Mouse (Mus musculus) hindbrain, embryonic 16.5 days (tissue): Measurements from ENCODE around the gene Tead4. TPM values are rescaled to one million over a fixed set of nuclear protein-coding genes. Genes with fewer than 3 reads are reported as not detected.
A peak's percentile ranks its signal among the peaks of the same experiment; 100 is the strongest.
"Not testable (repeated sequence)": the region's sequence is repeated elsewhere in the genome, so short reads cannot be mapped to it uniquely, and the experiment has no call there.

Experiments used
- ATAC-seq: fragments of 200-750 bp; cut with Nextera tagmentation; 2 replicates; pipeline ENCODE4 v1.8.0; 2017; ENCODE audit warnings: moderate TSS enrichment, moderate library complexity
- H3K27ac ChIP-seq: fragments of 300-500 bp; sonication (generic); 2 replicates; pipeline ENCODE4 v1.5.1; 2014; ENCODE audit warnings: low read depth, mild to moderate bottlenecking, control low read depth, low read length, moderate library complexity
- H3K27me3 ChIP-seq: fragments of 300-500 bp; sonication (generic); replicated peaks from 2 replicates; pipeline ENCODE4 v1.6.1; 2014; ENCODE audit warnings: low read length; ENCODE audit not compliant: control insufficient read depth, insufficient read depth
- H3K36me3 ChIP-seq: fragments of 300-500 bp; sonication (generic); 2 replicates; pipeline ENCODE4 v1.6.1; 2014; ENCODE audit warnings: mild to moderate bottlenecking, low read length, moderate library complexity, mixed read lengths; ENCODE audit not compliant: control insufficient read depth, insufficient read depth
- H3K4me1 ChIP-seq: fragments of 300-500 bp; sonication (generic); 2 replicates; pipeline ENCODE4 v1.6.1; 2014; ENCODE audit warnings: low read depth, low read length; ENCODE audit not compliant: control insufficient read depth, insufficient read depth
- H3K4me2 ChIP-seq: fragments of 300-500 bp; sonication (generic); 2 replicates; pipeline ENCODE4 v1.6.1; 2014; ENCODE audit warnings: mild to moderate bottlenecking, low read length, control low read depth, moderate library complexity
- H3K4me3 ChIP-seq: fragments of 300-500 bp; sonication (generic); 2 replicates; pipeline ENCODE4 v1.5.1; 2014; ENCODE audit warnings: mild to moderate bottlenecking, low read length, control low read depth, moderate library complexity
- H3K9ac ChIP-seq: fragments of 300-500 bp; sonication (generic); 2 replicates; pipeline ENCODE4 v1.6.1; 2014; ENCODE audit warnings: low read depth, mild to moderate bottlenecking, control low read depth, low read length, moderate library complexity
- H3K9me3 ChIP-seq: fragments of 300-500 bp; sonication (generic); 2 replicates; pipeline ENCODE4 v1.6.1; 2014; ENCODE audit warnings: mild to moderate bottlenecking, low read length, moderate library complexity; ENCODE audit not compliant: control insufficient read depth
- WGBS: fragments of 180-500 bp; shearing (Covaris S2); extraction: QIAGEN DNeasy Blood & Tissue Kit; methylation state at CpG from one replicate; pipeline ENCODE4 v1.1.7; 2014; 5-methylcytosine and 5-hydroxymethylcytosine counted together
- polyA plus RNA-seq: library from polyadenylated mRNA; unstranded; fragments of >200 nt; fragmentation: Nextera tagmentation; extraction: Ambion mirVana; gene quantifications from 2 replicates; pipeline ENCODE4 v1.2.1, GENCODE M21; 2015

Gene Tead4
- polyA plus RNA-seq, 1 experiment from 2014 or later = 0.81 TPM

GRCm38 (mm10) chr6:128318317-128318716 lies 17.7 kb upstream of the Tead4 start:
- no peak overlapping the region for H3K4me3 ChIP-seq
- no peak overlapping the region for H3K9ac ChIP-seq
- H3K4me2 ChIP-seq = no peak overlapping the region
- peak; percentile 67; the same call in 1 of the 2 replicates for ATAC-seq
- H3K27me3 ChIP-seq = no peaks in the 10 kb centered on the region
- WGBS = 7% methylated on average over 4 of the region's 4 CpGs
- peaks cover 15% of the 10 kb centered on the region for H3K36me3 ChIP-seq
- no peaks in the 10 kb centered on the region for H3K9me3 ChIP-seq
- no peaks in the 10 kb centered on the region for H3K4me1 ChIP-seq
- no peak overlapping the region for H3K27ac ChIP-seq

- H3K9ac ChIP-seq = no peak overlapping the region
- H3K4me3 ChIP-seq = no peak overlapping the region
- H3K27me3 ChIP-seq = no peaks in the 10 kb centered on the region
- no peak overlapping the region for H3K27ac ChIP-seq
- H3K36me3 ChIP-seq = no peaks in the 10 kb centered on the region
- H3K9me3 ChIP-seq = no peaks in the 10 kb centered on the region
- ATAC-seq = no peak
- H3K4me1 ChIP-seq = no peaks in the 10 kb centered on the region
- 78% methylated on average over 8 of the region's 8 CpGs for WGBS
- H3K4me2 ChIP-seq = no peak overlapping the region
Measured at GRCm38 (mm10) chr6:128315597-128315996, 15.0 kb upstream of the Tead4 start.

GRCm38 (mm10) chr6:128314796-128315195 lies 14.2 kb upstream of the Tead4 start:
- WGBS = 93% methylated on average over 6 of the region's 6 CpGs

DNA sequence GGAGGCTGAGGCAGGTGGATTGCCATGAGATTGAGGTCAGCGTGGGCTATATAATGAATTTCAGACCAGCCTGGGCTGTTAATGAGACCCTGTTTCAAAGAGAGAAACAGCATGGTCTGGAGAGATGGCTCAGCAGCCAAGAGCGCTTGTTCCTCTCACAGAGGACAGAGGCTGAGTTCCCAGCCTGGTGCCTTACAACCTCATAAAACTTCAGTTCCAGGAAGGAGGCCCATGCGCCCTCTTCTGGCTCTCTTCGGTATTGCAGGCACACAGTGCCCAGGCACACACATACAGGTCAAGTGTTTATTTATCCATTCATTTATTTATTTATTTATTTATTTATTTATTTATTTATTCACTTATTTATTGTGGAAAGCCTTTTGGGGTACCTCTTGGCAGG lies 7.7 kb upstream of the Tead4 start:
- Histone ChIP-seq H3K9ac (no peak overlapping the region), H3K4me3 (no peak overlapping the region), H3K27me3 (no peaks in the 10 kb centered on the region), H3K27ac (no peak overlapping the region), H3K9me3 (no peaks in the 10 kb centered on the region), H3K4me1 (no peaks in the 10 kb centered on the region), H3K4me2 (no peak overlapping the region), H3K36me3 (no peaks in the 10 kb centered on the region)
- ATAC-seq = peak; percentile 37; the same call in 1 of the 2 replicates
- 26% methylated on average over 4 of the region's 4 CpGs for WGBS

More at GRCm38 (mm10) chr6:128314796-128315195, 14.2 kb upstream of the Tead4 start:
- H3K27ac ChIP-seq = no peak overlapping the region
- H3K4me2 ChIP-seq = no peak overlapping the region
- no peak overlapping the region for H3K4me3 ChIP-seq
- H3K36me3 ChIP-seq = no peaks in the 10 kb centered on the region
- no peak for ATAC-seq
- H3K27me3 ChIP-seq = no peaks in the 10 kb centered on the region
- H3K9ac ChIP-seq = no peak overlapping the region
- no peaks in the 10 kb centered on the region for H3K4me1 ChIP-seq
- H3K9me3 ChIP-seq = no peaks in the 10 kb centered on the region

DNA sequence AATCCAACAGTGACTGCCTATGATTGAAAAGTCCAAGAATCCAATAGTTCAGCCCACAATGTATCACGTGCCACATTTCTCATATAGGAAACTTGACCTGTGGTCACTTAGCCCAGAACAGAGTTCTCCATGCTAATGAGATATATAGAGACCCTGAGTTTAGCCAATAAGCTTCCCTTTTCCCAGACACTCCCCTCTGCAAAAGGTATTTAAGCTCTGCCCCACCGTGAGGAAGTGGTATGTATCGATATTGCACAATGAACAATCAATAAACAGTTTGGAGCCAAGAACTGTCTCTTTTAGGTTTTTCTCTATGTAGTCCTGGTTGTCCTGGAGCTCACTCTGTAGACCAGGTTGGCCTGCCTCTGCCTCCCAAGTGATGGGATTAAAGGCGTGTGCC lies 4.2 kb upstream of the Tead4 start:
- no peaks in the 10 kb centered on the region for H3K36me3 ChIP-seq
- no peak for ATAC-seq
- WGBS = 87% methylated on average over 4 of the region's 4 CpGs
- H3K9ac ChIP-seq = no peak overlapping the region
- no peak overlapping the region for H3K27ac ChIP-seq
- H3K27me3 ChIP-seq = peaks cover 12% of the 10 kb centered on the region
- H3K4me1 ChIP-seq = peaks cover 3% of the 10 kb centered on the region
- H3K4me3 ChIP-seq = no peak overlapping the region
- no peak overlapping the region for H3K4me2 ChIP-seq
- no peaks in the 10 kb centered on the region for H3K9me3 ChIP-seq

DNA sequence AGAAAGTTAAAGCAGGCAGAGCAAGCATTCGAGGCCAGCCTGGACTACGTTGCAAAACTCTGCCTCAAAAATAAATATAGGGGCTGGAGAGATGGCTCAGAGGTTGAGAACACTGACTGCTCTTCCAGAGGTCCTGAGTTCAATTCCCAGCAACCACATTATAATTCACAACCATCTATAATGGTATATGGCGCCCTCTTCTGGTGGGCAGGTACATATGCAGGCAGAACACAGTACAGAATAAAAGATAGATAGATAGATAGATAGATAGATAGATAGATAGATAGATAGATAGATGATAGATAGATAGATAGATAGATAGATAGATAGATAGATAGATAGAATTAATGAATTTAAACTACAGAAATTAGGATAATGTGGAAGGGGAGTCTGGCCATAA lies 2.0 kb upstream of the Tead4 start:
- H3K4me3 ChIP-seq, H3K4me2 ChIP-seq, H3K27ac ChIP-seq, H3K9ac ChIP-seq, ATAC-seq, H3K9me3 ChIP-seq, H3K4me1 ChIP-seq, H3K36me3 ChIP-seq: not testable (repeated sequence)
- H3K27me3 ChIP-seq = peaks cover 29% of the 10 kb centered on the region
- 72% methylated on average over 3 of the region's 3 CpGs for WGBS

DNA sequence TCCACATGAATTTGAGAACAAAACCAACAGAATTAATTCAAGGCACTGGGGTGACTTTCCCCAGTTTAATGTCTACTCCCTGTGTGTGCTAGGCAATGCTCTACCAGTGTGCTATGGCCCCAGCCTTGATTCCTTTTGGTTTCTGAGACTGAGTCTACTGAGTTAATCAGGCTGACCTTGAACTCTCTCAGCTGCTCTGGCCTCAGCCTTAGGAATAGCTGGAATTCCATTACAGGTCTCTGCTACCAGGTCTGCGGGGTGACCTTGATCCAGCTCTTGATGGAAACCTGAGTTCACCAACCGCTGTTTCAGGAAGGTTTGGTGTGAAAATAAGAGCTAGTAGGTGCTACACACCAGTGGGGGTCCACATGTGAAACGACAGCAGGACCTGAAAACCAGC lies 1.3 kb upstream of the Tead4 start:
- no peaks in the 10 kb centered on the region for H3K36me3 ChIP-seq
- no peaks in the 10 kb centered on the region for H3K9me3 ChIP-seq
- ATAC-seq = no peak
- no peak overlapping the region for H3K27ac ChIP-seq
- peaks cover 29% of the 10 kb centered on the region for H3K27me3 ChIP-seq
- H3K4me1 ChIP-seq = peaks cover 7% of the 10 kb centered on the region
- no peak overlapping the region for H3K4me2 ChIP-seq
- no peak overlapping the region for H3K9ac ChIP-seq
- no peak overlapping the region for H3K4me3 ChIP-seq
- WGBS = 85% methylated on average over 3 of the region's 3 CpGs

GRCm38 (mm10) chr6:128301458-128301857 lies 835 bp upstream of the Tead4 start:
- ATAC-seq = no peak
- no peaks in the 10 kb centered on the region for H3K9me3 ChIP-seq
- H3K9ac ChIP-seq = no peak overlapping the region
- H3K27ac ChIP-seq = no peak overlapping the region
- peaks cover 12% of the 10 kb centered on the region for H3K4me1 ChIP-seq
- no peaks in the 10 kb centered on the region for H3K36me3 ChIP-seq
- peaks cover 29% of the 10 kb centered on the region for H3K27me3 ChIP-seq
- WGBS = 55% methylated on average over 11 of the region's 11 CpGs
- no peak overlapping the region for H3K4me2 ChIP-seq
- H3K4me3 ChIP-seq = no peak overlapping the region

- no peaks in the 10 kb centered on the region for H3K9me3 ChIP-seq
- no peaks in the 10 kb centered on the region for H3K36me3 ChIP-seq
- peak overlapping the region; percentile 100 for H3K4me2 ChIP-seq
- peaks cover 13% of the 10 kb centered on the region for H3K4me1 ChIP-seq
- H3K27ac ChIP-seq = no peak overlapping the region
- no peak for ATAC-seq
- H3K9ac ChIP-seq = peak overlapping the region; percentile 70
- peaks cover 29% of the 10 kb centered on the region for H3K27me3 ChIP-seq
- H3K4me3 ChIP-seq = peak overlapping the region; percentile 69
- under 1% methylated on average over 25 of the region's 25 CpGs for WGBS
Measured at GRCm38 (mm10) chr6:128299292-128300133, 1.1 kb downstream of the Tead4 start.
